Mouse (Mus musculus) common myeloid progenitor, adult 5-6 weeks (primary cell): Measurements from ENCODE around the gene Tmco4. TPM values are rescaled to one million over a fixed set of nuclear protein-coding genes. Genes with fewer than 3 reads are reported as not detected.
A peak's percentile ranks its signal among the peaks of the same experiment; 100 is the strongest.

Source experiments
- ATAC-seq: replicated peaks from 2 replicates; pipeline ENCODE4 v1.8.0; 2016; ENCODE audit warnings: low read depth, mild to moderate bottlenecking, moderate TSS enrichment, inconsistent platforms; ENCODE audit not compliant: poor library complexity, severe bottlenecking
- total RNA-seq: library from RNA; stranded (forward); fragments of 200-1000, 187-1606 nt; gene quantifications from 2 replicates; pipeline ENCODE4 v1.2.3, GENCODE M21; 2017

The Tmco4 gene
- total RNA-seq, 1 experiment from 2014 or later, result 16.4 TPM

DNA sequence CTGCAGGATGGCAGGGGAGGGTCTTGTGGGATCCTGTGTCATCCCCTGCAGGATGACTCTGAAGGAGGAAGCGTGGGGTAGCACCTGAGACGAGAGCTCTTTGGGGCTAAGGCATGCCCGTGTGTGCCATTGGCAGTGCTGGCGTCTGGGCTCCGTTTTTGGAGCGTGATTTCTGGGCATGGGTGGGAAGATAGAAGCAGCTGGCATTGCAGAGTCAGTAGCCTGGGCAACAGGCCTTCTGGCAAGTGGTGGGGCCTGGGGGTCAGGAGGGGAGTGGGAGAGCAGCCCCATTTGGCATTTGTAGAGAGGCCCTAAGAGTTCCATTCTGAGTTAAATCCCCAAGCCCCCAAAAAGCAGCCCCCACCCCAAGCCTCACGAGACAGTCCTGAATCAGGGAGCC lies 80.1 kb downstream of the Tmco4 start:
- no peak for ATAC-seq

DNA sequence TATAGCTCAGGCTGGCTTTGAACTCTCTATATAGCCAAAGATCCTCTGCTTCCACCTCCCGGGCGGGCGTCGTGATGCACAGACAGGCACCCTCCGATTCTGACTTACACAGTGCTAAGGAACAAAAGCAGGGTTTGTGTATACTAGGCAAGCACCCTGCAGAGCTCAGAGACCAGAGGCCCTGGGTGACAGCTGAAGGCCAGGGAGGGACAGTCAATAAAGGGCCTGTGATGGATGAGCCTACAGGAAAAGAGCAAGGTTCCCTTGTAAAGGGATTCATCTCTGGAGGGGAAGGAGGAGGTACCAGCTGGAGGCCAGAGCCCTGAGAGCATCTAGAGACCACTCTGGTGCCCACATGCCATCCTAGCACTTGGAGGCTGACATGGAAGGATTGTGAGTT lies 80.7 kb downstream of the Tmco4 start:
- no peak for ATAC-seq

DNA sequence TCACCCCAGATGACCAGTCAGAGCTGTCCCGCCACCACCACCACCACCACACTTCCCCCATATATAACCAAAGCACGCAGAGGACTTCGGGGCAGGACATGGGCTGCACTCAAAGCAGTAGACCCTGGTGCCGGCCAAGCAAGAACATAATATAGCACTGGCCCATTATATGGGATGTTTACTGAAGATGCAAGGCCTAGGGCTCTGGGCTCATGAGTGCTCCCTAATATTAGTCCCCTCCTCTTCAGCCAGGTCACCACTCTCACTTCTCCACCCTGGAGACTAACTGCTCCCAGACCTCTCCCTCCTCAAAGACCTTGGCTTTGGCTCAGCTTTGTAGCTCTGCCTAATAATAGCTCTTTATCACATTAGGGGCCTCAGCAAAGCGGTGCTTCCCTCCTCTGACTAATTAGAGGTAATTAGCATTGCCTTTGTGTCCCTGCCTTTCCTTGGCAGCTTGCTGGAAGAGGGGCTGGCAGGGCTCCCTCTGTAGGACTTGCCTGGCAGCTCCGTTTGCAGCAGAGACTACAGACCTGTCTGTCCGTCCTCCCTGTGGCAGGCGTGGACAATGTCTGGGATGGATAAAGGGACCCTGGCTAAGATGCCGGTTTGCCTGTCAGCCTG lies 81.7 kb downstream of the Tmco4 start:
- no peak for ATAC-seq

DNA sequence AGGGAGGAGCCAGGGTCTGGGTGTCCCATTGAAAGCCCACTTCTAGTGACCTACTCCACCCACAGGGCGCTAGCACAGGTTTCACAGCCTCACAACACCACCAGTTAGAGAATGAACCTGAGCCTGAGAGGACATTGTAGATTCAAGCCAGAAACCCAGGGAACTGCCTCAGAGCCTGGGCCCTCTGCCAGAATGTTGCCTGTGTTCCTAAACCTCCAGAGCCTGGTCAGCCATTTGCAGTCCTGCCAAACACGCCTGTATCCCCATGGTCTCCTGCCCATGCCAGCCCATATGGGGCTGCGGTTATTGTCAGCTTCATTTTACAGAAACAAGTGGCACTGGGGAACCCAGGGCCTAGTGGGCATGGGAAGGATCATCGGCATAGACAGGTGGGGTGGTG lies 82.6 kb downstream of the Tmco4 start:
- no peak for ATAC-seq

GRCm38 (mm10) chr4:139055744-139056143 lies 83.1 kb downstream of the Tmco4 start:
- no peak for ATAC-seq

- ATAC-seq, result no peak
Observed at GRCm38 (mm10) chr4:139057291-139057690, 84.6 kb downstream of the Tmco4 start.

DNA sequence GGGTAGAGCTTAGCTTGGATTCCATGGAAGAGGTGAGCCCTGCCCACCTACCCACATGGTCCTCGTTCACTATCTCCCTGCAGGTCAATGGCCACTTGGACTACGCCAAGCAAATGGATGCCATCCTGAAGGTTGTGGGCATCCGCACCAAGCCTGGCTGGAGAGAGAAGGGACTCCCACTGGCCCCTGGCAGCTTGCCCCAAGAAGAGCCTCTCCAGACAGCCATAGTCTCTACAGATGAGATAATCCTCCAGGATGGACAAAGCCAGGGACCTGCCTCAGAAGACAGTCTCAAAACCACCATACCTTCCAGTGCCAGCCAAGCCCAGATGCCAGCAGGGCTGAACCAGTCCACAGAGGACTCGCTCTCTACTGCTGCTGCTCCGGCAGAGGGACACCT lies 85.3 kb downstream of the Tmco4 start:
- ATAC-seq, result no peak

DNA sequence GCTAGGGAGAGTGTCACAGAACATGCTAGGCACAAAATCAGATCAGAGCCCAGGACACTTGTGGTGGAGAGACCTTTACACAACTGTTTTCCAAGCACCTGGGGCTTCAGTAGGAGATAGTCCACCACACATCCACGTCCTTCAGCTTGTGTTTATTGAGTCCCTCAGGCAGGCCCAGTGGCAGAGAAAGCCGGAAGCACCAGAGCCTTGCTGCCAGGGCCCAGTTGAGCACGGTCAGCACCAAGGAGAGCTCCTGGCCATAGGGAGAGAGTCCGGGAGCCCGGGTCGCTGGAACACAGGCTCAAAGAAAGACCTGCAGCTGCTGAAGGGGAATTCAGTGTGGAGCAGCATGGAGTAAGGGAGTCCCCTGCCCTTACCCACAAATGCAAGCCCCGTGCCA lies 86.9 kb downstream of the Tmco4 start:
- ATAC-seq, result 0 out of 2 replicates have a peak, but pooled peaks have one; percentile 31

GRCm38 (mm10) chr4:139064831-139065230 lies 92.1 kb downstream of the Tmco4 start:
- ATAC-seq, result no peak

DNA sequence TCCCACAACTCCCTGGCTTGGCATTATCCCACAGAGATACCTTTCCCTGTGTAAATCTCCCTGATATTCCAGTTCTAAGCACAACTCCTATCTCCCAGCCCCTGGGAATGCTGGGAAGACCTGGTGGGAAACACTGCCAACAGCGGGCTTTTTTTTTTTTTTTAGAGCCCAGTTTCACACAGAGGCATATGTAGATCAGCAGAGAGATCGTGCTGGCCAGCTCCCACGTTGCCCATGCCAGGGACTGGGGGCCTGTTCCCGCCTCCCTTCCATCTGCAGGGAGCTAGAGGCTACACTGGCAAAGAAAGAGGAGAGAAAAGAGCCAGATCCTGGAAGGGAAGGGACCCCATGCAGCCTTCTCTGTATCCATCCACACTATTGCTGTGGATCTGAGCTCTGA lies 95.6 kb downstream of the Tmco4 start:
- no peak for ATAC-seq

GRCm38 (mm10) chr4:139074060-139074459 lies 101.4 kb downstream of the Tmco4 start:
- ATAC-seq, result no peak

DNA sequence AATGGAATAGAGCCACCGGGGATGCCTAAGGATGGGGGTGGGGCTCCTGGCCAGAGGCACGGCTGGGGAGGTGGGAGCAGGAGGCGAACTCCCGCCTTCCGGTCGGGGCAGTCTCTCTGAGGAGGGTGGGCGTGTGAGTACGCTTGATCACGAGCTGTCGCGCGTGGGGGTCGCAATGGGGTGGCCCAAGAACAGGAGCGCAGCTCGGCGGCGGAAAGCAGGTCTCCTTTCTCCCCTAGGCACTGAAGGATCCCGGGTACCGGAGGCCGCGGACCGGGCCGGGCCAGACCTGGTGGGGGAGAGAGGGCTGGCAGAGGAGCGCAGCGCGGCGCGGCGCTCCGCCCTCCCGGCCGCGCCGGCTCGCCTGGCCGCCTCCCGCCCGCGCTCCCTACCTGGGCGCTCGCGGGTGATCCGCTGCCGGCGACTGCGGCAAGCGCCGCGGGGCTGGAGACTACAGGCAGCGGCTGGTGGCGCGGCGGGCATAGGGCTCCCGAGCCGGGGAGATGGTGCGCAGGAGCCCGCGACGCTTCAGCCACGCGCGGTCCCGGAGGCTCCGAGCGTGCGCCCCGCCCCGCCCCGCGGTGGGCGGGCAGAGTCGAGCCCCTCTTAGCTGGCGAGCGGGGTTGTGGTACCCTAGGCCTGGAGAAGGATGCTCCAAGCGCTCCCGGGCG lies 102.5 kb downstream of the Tmco4 start, which contains the start of gene Htr6:
Gene Htr6, minus strand, starts transcription at position 530 of the 671 bp plus-strand sequence.
- no peak for ATAC-seq

GRCm38 (mm10) chr4:139075915-139076314 lies 103.2 kb downstream of the Tmco4 start:
- ATAC-seq, result no peak

GRCm38 (mm10) chr4:139078313-139078712 lies 105.6 kb downstream of the Tmco4 start:
- ATAC-seq, result peak; percentile 70

- 0 out of 2 replicates have a peak, but pooled peaks have one; percentile 31 for ATAC-seq
Observed at GRCm38 (mm10) chr4:139078726-139079125, 106.0 kb downstream of the Tmco4 start.

DNA sequence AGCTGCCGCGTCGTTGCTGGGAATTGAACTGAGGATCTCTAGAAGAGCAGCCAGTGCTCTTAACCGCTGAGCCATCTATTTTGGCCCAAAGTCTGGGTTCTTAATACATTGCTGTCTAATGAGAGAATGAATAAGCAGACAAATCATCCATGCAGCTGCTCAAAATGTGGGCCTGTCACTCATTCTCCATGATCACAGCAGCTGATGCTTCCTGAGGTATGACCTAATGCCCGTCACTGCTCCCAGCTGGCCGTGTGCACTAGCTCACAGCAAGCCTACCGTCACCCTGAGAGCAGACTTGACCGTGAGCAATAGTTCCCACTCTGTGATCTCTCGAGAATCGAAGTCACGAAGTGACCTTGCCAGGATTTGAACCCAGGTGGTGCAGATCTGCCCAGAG lies 106.8 kb downstream of the Tmco4 start:
- no peak for ATAC-seq

DNA sequence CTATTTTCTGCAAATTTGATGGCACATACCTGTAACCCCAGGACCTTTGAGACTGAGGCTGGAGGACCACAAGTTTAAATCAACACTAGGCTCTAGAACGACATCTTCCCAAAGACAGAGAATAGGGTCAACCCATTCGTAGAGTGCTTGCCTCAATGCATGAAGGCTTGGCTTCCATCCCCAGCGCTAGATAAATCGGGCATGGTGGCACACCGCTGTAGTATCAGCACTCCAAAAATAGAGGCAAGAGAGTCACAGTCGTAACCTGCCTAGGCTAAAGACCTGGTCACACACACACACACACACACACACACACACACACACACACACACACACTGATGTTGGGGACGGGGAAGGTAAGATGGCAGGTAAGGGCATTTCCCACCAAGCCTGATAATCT lies 107.6 kb downstream of the Tmco4 start:
- no peak for ATAC-seq

DNA sequence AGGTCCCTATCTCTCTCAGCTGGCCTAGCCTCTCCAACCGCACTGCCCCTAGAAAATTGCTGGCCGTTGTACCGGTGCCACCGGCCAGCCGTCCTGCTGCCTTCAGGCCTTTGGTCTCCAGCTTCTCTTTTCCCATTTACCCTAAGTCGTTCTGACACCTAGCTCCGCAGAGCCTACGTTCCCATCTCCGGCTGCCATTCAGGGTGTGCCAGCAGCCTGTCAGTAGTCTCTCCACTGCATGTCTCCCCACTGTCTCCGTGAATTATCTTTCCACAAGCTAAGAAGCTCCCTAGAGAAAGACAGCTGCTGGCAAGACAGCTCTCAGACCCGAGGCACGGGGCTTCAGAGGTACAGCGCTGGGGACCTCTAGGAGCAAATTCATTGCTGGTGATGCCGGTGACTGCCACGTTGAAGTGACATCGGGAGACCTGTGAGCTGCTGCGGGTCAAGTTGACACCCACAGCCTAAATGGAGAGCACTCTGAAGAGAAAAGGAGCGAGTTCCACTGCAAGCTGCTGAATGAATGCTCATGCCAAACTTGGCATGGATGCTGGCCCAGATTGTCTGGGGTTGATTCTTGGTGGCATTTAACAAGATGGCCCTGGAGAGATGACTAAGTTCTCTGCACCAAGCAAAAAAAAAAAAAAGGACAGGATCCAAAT lies 108.7 kb downstream of the Tmco4 start:
- ATAC-seq, result no peak

- ATAC-seq, result no peak
Observed at GRCm38 (mm10) chr4:139082790-139083564, 110.3 kb downstream of the Tmco4 start.

DNA sequence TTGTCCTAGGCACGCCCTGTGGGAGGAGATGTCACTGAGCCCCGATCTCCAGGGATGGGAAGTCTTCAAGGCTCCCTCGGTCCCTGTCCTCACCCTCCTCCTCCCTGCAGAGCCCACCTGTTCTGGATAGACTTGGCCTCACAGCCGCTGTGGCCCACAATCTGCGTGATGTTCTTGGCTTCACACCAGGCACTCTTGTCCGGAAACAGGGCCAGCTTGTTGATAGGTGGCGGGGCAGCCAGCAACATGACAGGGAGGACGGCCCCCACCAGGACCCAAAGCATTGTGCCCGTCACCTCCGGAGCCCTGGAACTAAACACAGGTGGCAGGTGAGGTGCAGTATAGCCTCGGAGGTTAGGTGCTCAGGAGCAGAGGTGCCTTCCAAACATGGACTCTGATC lies 112.6 kb downstream of the Tmco4 start:
- ATAC-seq, result no peak

- ATAC-seq, result peak; percentile 72
Observed at GRCm38 (mm10) chr4:139086037-139086436, 113.3 kb downstream of the Tmco4 start.
